Mouse (Mus musculus): ENCODE results near the gene Poll.

GRCm38 (mm10) chr19:45580235-45580634, 19.9 kb upstream of the Poll start:
- TF ChIP-seq CTCF (IDR thresholded peaks at IDR 0.05; ENCODE audit: control insufficient read depth, insufficient read depth, low read length): no peak
- no peak for TF ChIP-seq POLR2A (IDR thresholded peaks at IDR 0.05; ENCODE audit: borderline replicate concordance, control insufficient read depth, low read depth, low read length)
